Mouse (Mus musculus) lung, adult 2 months (tissue): ENCODE measurements around the gene Lmtk2. TPM values are rescaled to one million over a fixed set of nuclear protein-coding genes. Genes with fewer than 3 reads are reported as not detected.

ENCODE experiments used
- DNase-seq: peaks from one replicate; pipeline ENCODE4 v3.0.0; 2022
- H3K4me1 ChIP-seq: fragments of 200-500 bp; 2 replicates; pipeline ENCODE4 v1.6.1; 2011; ENCODE audit warnings: low read length; ENCODE audit not compliant: control insufficient read depth, insufficient read depth
- H3K4me3 ChIP-seq: fragments of 200-500 bp; replicated peaks from 2 replicates; pipeline ENCODE3; 2011; ENCODE audit warnings: low read depth, mild to moderate bottlenecking, control low read depth, low read length; ENCODE audit errors: extremely low read depth
- CTCF ChIP-seq: fragments of 200-500 bp; IDR thresholded peaks from 2 replicates; pipeline ENCODE4 v1.5.1; 2011; ENCODE audit warnings: mild to moderate bottlenecking, low read length, control low read depth; ENCODE audit not compliant: insufficient read depth
- POLR2A ChIP-seq: fragments of 200-500 bp; IDR thresholded peaks from 2 replicates; pipeline ENCODE4 v1.6.1; 2011; ENCODE audit warnings: low read depth, mild to moderate bottlenecking, control low read depth, low read length, borderline replicate concordance; ENCODE audit errors: extremely low read depth
- WGBS: fragments of 180-500 bp; shearing (Covaris S2); methylation state at CpG from one replicate; pipeline ENCODE4 v1.1.7; 2018; 5-methylcytosine and 5-hydroxymethylcytosine counted together
- polyA plus RNA-seq: library from polyadenylated mRNA; depleted of rRNA; stranded (reverse); fragments of >200 nt; gene quantifications from 2 replicates; pipeline ENCODE4 v1.2.3, GENCODE M21; 2012

The Lmtk2 gene
- polyA plus RNA-seq, 1 experiment, result 24.2 TPM

DNA sequence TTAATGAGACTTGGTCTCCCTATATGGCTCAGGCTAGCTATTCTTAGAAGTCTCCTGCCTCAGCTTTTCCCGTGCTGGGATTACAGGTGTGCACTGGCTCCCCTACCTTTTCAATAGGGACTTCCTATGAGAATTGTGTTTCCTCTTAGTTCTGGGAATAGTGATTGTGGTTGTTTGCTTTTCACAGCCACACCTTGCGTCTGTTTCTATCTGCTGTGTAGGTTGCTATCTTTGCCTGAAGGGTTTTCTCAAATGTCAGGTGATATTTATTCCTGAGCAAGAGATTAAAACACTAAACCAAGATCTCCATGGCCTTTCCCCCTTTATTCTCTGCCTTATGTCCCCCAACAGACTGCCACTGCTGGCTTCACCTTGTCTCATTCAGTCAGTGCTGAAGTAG is 19.1 kb downstream of the Lmtk2 start:
- Histone ChIP-seq H3K4me3 (no peak overlapping the region), H3K4me1 (peaks cover 16% of the 10 kb centered on the region)
- TF ChIP-seq CTCF (no peak), POLR2A (no peak)
- DNase-seq, result no peak
- 61% methylated on average over 2 of the region's 2 CpGs for WGBS

DNA sequence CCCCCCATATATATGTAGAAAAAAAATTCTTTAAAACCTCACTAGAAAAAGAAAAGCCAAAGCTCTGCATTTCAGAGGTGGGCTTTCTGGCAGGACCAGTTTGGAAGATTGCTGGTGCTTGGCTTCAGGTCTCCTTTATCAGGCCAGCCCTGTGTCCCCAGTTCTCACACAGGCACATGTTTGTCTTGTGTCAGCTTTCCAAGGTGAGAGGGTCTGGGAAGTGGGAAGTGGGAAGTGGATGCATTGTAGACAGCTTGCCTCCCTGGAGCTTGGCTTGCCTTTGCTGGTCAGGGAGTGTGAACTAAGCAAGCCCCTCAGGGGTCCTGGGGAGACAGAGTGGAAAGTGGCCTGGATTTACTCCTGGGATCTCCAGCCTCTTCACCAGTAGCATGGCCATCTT is 21.3 kb downstream of the Lmtk2 start:
- Histone ChIP-seq H3K4me3 (no peak overlapping the region), H3K4me1 (peaks cover 26% of the 10 kb centered on the region)
- DNase-seq, result no peak
- no peak for TF ChIP-seq CTCF
- no peak for TF ChIP-seq POLR2A

DNA sequence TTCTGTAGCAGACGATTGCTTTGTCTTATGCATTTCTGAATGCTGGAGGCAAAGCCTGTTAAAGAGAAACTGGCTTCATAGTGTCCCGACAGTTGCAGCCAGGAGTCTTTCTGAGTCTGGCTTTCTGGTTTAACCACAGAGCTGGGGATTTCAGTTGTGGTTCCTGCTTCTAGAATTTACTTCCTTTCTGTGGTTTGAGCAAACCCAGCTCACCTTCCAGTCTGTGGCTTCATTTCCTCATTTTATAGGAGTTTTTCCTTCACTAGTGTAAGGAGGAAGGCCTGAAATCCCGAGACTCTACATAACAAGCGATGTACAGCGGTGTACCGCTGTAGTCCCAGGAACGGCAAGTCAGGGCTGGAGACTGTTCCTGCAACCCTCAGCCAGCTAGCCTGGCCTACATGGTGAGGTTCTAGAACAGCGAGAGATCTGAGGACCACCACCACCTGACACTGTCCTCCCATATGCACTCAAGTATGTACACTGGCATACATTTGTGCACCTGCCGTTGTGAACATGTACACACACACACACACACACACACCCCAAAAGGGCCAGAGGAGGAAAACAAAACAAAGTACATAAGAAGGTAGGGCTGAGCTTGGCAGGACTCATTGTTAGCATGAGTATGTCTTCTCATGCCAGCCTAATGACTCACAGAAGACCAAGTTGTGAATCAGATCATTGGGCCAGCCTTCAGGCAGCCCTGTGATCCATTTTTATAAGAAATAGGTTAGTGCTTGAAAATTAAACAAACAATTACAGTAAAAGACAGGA is 25.9 kb downstream of the Lmtk2 start:
- 59% methylated on average over 9 of the region's 9 CpGs for WGBS
- no peak overlapping the region for H3K4me3 ChIP-seq
- H3K4me1 ChIP-seq, result peaks cover 27% of the 10 kb centered on the region
- TF ChIP-seq CTCF, result no peak
- TF ChIP-seq POLR2A, result no peak
- DNase-seq, result no peak

DNA sequence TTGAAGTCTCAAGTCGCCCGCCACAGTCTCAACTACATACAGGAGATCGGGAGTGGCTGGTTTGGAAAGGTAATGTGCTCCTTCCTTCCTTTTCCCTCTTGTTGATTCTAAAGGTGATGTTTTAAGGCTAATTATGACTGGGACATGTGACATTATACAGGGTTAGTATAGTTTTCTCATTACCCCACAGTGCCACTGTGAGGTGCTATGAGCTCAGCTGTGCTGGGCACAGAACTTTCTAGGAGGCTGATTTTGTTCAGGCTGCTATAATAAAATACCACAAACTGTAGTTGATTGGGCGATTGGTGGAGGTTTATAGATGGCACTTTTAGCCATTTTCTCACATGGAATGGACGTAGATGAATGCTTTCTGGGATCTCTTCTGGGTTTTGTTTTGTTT is 43.3 kb downstream of the Lmtk2 start:
- Histone ChIP-seq H3K4me1 (no peaks in the 10 kb centered on the region), H3K4me3 (no peak overlapping the region)
- TF ChIP-seq POLR2A, result no peak
- no peak for TF ChIP-seq CTCF
- 89% methylated on average over 5 of the region's 5 CpGs for WGBS
- DNase-seq, result no peak

DNA sequence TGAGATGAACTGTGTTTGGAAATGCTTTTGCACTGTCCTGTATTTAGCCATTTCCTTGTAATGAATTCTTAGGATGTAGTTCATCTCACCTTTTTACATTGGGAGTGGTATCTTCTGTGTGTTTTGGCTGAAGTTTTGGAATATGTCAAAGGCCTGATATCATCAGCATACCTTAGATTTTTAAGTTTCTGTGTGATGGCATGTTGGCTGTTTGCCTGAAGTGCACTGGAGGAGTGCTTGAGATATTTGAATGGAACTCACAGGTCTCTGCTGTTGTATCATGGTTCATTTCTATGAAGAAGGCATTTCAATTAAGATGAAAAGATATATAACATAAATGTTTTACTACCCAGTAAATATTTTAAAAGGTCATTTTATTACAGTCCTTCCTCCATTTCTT is 46.7 kb downstream of the Lmtk2 start:
- Histone ChIP-seq H3K4me1 (no peaks in the 10 kb centered on the region), H3K4me3 (no peak overlapping the region)
- no peak for DNase-seq
- TF ChIP-seq CTCF (no peak), POLR2A (no peak)

DNA sequence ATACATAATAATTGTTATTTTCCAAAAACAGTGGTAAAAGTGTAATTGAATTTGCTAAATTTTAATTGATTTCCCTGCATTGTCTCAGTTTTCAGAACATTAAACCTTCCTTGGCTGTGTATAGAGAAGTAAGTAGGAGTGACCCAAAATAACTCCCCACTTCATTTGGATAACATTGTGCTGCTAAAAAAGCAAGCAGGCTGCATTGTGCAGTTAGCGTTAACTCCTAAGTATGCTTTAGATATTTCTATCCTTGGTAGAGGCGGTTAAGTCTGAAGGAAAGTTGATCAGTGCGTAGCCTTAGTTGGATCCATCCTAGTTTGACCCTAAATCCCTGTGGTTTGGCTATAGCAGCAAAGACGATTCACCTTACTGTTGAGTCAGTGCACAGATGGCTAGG is 49.3 kb downstream of the Lmtk2 start:
- 93% methylated on average over 4 of the region's 4 CpGs for WGBS
- no peak overlapping the region for H3K4me3 ChIP-seq
- DNase-seq, result no peak
- no peak for TF ChIP-seq POLR2A
- TF ChIP-seq CTCF, result no peak
- no peaks in the 10 kb centered on the region; the same call in 1 of the 2 replicates for H3K4me1 ChIP-seq

DNA sequence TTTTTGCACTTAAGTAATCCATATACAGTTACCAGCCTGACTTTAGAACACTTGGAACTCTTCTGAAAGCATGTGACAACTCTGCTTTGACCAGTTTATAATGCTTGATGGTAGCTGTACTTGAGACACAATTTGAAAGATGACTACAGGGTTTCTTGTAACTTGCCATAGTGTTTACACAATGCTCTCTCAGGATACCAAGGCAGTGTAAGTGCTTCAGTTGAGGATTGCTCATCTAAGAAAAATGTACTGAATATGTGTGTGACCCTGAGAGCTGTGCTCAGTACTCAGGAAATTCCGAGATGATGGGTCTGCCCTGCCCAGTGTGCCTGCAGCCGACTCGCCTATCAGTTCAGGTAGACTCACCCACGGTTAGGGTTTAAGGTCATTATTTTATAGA is 51.0 kb downstream of the Lmtk2 start:
- no peak for DNase-seq
- no peak overlapping the region for H3K4me3 ChIP-seq
- H3K4me1 ChIP-seq, result no peaks in the 10 kb centered on the region; the same call in 1 of the 2 replicates
- WGBS, result 69% methylated on average over 4 of the region's 4 CpGs
- no peak for TF ChIP-seq POLR2A
- no peak for TF ChIP-seq CTCF

DNA sequence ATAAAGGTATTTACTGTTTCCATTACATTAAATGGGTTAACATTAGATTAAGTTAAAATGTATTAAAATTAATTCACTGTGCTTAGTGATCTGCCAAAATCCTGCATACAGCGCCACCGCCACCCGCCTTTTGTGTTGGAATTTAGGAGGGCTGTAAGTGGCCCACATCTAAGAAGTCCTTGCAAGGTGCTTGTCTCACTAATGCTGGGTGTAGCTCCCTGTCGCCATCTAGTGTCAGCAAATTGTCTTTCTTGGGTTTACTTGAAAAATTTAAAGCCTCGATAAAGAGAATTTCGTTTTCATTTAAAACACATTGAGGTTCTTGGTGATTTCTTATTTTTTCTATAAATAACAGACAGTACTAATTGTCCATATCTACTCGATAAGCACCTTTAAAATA is 54.3 kb downstream of the Lmtk2 start:
- WGBS, result 15% methylated on average over 7 of the region's 7 CpGs
- TF ChIP-seq CTCF (peak; percentile 46), POLR2A (no peak)
- H3K4me3 ChIP-seq, result no peak overlapping the region
- H3K4me1 ChIP-seq, result peaks cover 17% of the 10 kb centered on the region
- DNase-seq, result peak; percentile 55

DNA sequence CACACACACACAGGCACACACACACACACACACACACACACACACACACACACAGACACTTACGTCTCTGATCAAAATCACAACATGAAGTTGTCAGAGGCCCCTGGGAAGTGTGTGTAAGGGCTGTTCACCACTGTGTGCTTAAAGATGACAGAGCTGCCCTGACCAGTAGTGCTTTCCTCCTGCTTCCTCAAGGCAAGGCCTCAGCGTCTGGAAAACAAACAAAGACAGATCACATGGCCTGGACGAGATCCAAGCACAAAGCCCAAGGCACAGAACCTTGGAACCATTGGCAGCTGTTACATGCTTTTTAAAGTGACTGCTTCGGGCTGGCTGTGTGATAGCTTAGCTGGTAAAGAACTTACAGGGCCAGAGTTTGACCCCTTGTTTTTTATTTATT is 58.4 kb downstream of the Lmtk2 start:
- Histone ChIP-seq H3K4me1 (peaks cover 17% of the 10 kb centered on the region), H3K4me3 (no peak overlapping the region)
- WGBS, result 19% methylated on average over 4 of the region's 4 CpGs
- DNase-seq, result peak; percentile 68
- TF ChIP-seq POLR2A, result 0 out of 2 replicates have a peak, but pooled peaks have one; percentile 26
- TF ChIP-seq CTCF, result no peak

DNA sequence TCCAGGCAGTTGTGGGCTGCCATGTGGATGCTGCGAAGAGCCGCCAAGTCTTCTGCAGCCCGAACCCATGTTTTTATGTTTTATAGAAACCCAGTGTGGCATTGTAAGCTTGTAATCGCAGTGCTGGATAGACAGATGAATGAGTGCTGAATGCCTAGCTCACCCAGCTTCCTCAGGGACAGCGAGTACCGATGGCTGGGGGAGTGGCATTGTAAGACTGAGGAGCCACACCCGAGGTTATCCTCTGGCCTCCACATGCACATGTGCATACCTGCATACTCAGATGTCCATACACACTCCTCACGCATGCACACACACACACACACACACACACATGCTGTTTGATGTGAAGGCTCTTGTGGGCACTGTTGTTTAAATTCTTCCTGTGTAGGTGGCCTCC is 58.9 kb downstream of the Lmtk2 start:
- Histone ChIP-seq H3K4me1 (peaks cover 17% of the 10 kb centered on the region), H3K4me3 (no peak overlapping the region)
- DNase-seq, result no peak
- TF ChIP-seq POLR2A, result no peak
- no peak for TF ChIP-seq CTCF
- WGBS, result 75% methylated on average over 8 of the region's 8 CpGs
